Mouse (Mus musculus) embryonic facial prominence, embryonic 14.5 days (tissue): ENCODE measurements around the gene Tmem267. TPM values are rescaled to one million over a fixed set of nuclear protein-coding genes. Genes with fewer than 3 reads are reported as not detected.

ENCODE experiments used
- ATAC-seq: fragments of 200-750 bp; cut with Nextera tagmentation; 2 replicates; pipeline ENCODE4 v1.8.0; 2017; ENCODE audit warnings: low read depth, moderate number of reproducible peaks, moderate TSS enrichment
- DNase-seq: peaks from one replicate; pipeline ENCODE4 v3.0.0-alpha.2; 2015; ENCODE audit warnings: low spot score
- H3K27ac ChIP-seq: fragments of 300-500 bp; sonication (generic); replicated peaks from 2 replicates; pipeline ENCODE4 v1.5.1; 2014; ENCODE audit warnings: low read depth, mild to moderate bottlenecking, low read length, moderate library complexity
- H3K27me3 ChIP-seq: fragments of 300-500 bp; sonication (generic); replicated peaks from 2 replicates; pipeline ENCODE4 v1.6.1; 2014; ENCODE audit warnings: low read length; ENCODE audit not compliant: control insufficient read depth, insufficient read depth
- H3K36me3 ChIP-seq: fragments of 300-500 bp; sonication (generic); 2 replicates; pipeline ENCODE4 v1.6.1; 2014; ENCODE audit warnings: low read length, mixed read lengths; ENCODE audit not compliant: control insufficient read depth, insufficient read depth
- H3K4me1 ChIP-seq: fragments of 300-500 bp; sonication (generic); 2 replicates; pipeline ENCODE4 v1.6.1; 2014; ENCODE audit warnings: antibody characterized with exemption, low read length; ENCODE audit not compliant: control insufficient read depth, insufficient read depth
- H3K4me2 ChIP-seq: fragments of 300-500 bp; sonication (generic); 2 replicates; pipeline ENCODE4 v1.6.1; 2014; ENCODE audit warnings: low read depth, mild to moderate bottlenecking, low read length, moderate library complexity, mixed read lengths
- H3K4me3 ChIP-seq: fragments of 300-500 bp; sonication (generic); 2 replicates; pipeline ENCODE4 v1.5.1; 2014; ENCODE audit warnings: low read depth, mild to moderate bottlenecking, low read length
- H3K9ac ChIP-seq: fragments of 300-500 bp; sonication (generic); 2 replicates; pipeline ENCODE4 v1.6.1; 2014; ENCODE audit warnings: low read depth, mild to moderate bottlenecking, low read length, moderate library complexity, mixed read lengths
- H3K9me3 ChIP-seq: fragments of 300-500 bp; sonication (generic); 2 replicates; pipeline ENCODE4 v1.6.1; 2016; ENCODE audit warnings: low read length; ENCODE audit not compliant: control insufficient read depth
- WGBS: fragments of 180-500 bp; shearing (Covaris S2); extraction: QIAGEN DNeasy Blood & Tissue Kit; methylation state at CpG from one replicate; pipeline ENCODE4 v1.1.7; 2014; 5-methylcytosine and 5-hydroxymethylcytosine counted together
- polyA plus RNA-seq: library from polyadenylated mRNA; unstranded; fragments of >200 nt; fragmentation: Nextera tagmentation; extraction: Ambion mirVana; gene quantifications from 2 replicates; pipeline ENCODE4 v1.2.1, GENCODE M21; 2014

Gene Tmem267
- polyA plus RNA-seq, 1 experiment from 2014 or later = 1.5 TPM

DNA sequence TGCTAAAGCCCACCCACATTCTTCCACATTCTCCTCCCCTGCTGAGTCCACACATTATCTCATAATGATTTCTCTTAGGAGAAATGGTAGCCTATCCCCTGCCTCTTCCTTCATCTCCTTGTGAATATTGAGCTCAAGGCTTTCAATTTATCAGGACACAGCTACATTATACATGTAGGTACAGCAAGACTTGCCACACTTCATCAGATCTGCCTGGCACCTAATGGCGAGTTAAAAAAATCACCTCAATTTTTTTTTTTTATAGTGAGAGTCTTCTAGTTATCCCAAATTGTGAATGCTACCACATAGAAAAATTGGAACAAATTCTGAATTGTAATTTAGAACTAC, 161.8 kb downstream of the Tmem267 start:
- no peaks in the 10 kb centered on the region for H3K36me3 ChIP-seq
- 84% methylated on average over 1 of the region's 1 CpGs for WGBS
- no peak overlapping the region for H3K4me2 ChIP-seq
- no peak overlapping the region for H3K27ac ChIP-seq
- no peaks in the 10 kb centered on the region for H3K27me3 ChIP-seq
- H3K4me3 ChIP-seq = no peak overlapping the region
- ATAC-seq (no peak), DNase-seq (no peak)
- no peaks in the 10 kb centered on the region for H3K4me1 ChIP-seq
- H3K9ac ChIP-seq = no peak overlapping the region
- no peaks in the 10 kb centered on the region for H3K9me3 ChIP-seq

DNA sequence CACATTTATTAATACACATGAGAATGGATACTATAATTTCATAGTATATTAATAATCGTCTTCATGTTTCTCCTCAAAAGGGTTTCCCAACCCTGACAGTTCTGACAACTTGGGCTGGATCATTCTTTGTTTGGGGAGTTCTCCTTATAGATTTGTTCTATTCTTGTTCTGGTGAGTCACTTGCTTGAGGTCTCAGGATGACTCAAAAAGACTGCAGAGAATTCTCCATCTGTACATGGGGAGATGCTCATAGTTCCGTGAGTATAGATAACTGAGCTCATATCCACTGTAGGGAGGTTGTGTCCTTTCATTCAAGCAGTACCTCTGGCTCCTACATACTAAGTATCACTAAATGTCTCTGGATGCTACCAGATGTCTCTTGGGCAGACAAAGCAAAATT, 166.9 kb downstream of the Tmem267 start:
- Histone ChIP-seq H3K36me3 (no peaks in the 10 kb centered on the region), H3K4me3 (no peak overlapping the region), H3K27ac (no peak overlapping the region), H3K4me1 (no peaks in the 10 kb centered on the region), H3K9ac (no peak overlapping the region), H3K9me3 (no peaks in the 10 kb centered on the region), H3K27me3 (no peaks in the 10 kb centered on the region), H3K4me2 (no peak overlapping the region)
- no peak for ATAC-seq
- no peak for DNase-seq
- 85% methylated on average over 2 of the region's 2 CpGs for WGBS

DNA sequence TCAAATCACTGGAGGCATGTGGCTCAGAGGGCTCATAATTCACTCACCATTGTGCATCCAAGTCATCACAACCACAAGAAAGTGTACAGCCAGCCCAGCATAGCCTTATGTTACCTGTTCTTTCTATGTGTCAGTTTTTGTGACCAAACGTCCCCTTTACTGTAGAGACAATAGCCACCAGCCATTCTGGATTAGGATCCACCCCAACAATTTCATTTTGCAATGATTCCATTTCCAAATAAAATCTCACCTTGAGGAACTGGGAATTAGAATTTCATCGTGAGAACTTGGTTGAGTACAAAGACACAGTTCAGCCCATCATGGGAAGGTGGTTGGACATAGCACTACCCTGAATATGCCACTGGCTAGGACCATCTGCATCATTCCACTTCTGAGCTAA, 168.4 kb downstream of the Tmem267 start:
- Histone ChIP-seq H3K36me3 (no peaks in the 10 kb centered on the region), H3K9me3 (no peaks in the 10 kb centered on the region), H3K4me1 (no peaks in the 10 kb centered on the region), H3K27me3 (no peaks in the 10 kb centered on the region), H3K4me3 (no peak overlapping the region), H3K27ac (no peak overlapping the region), H3K4me2 (no peak overlapping the region), H3K9ac (no peak overlapping the region)
- DNase-seq (no peak), ATAC-seq (no peak)
- WGBS = 83% methylated on average over 2 of the region's 2 CpGs

DNA sequence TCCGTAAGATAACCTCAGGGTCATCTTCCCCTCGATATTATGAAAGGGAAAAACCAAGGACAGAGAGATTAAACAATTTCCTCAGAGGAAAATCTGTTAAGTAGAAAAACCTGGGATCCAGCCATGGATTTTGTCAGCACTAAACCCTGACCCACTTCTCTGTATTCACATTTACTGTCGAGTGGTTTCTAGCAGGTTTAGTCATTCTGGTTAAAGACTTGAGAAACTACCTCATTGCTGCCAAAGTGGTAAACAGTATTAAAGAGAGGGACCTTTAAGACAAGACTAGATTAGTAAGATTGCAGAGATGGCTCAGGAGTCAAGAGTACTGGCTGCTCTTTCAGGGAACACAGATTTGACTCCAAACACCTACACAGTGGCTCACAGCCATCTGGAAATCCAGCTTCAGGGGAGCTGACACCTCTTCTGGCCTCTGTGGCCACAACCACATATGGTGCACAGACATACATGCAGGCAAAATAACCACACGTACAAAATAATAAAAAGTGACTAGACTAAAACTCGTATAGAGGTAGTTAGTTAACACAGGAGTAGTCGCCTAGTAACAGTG, 169.1 kb downstream of the Tmem267 start:
- Histone ChIP-seq H3K4me1 (no peaks in the 10 kb centered on the region), H3K27me3 (no peaks in the 10 kb centered on the region), H3K27ac (no peak overlapping the region), H3K36me3 (no peaks in the 10 kb centered on the region), H3K9me3 (no peaks in the 10 kb centered on the region), H3K4me3 (no peak overlapping the region), H3K4me2 (no peak overlapping the region), H3K9ac (no peak overlapping the region)
- ATAC-seq = no peak
- 63% methylated on average over 6 of the region's 6 CpGs for WGBS
- no peak for DNase-seq

Other genes starting within 250 kb of the Tmem267 start
- 57.9 and 60.0 TPM in 2 replicates for gene Paip1, start 59.4 kb upstream of the Tmem267 start, polyA plus RNA-seq
- 54.6 and 67.0 TPM in 2 replicates for gene 4833420G17Rik, start 25.3 kb upstream of the Tmem267 start, polyA plus RNA-seq
- 0.50 and 2.6 TPM in 2 replicates for gene 3110070M22Rik, start 344 bp downstream of the Tmem267 start, polyA plus RNA-seq
- 0.07 TPM in 1 of 2 replicates, not detected in the other for gene Ccl28, start 135.8 kb downstream of the Tmem267 start, polyA plus RNA-seq
- gene Hmgcs1, start 202.3 kb downstream of the Tmem267 start, polyA plus RNA-seq = 123 and 141 TPM in 2 replicates